Mouse (Mus musculus) CD4-positive, CD25-positive, alpha-beta regulatory T cell, adult 9 weeks (primary cell): ENCODE results near the gene Uts2b. TPM values are rescaled to one million over a fixed set of nuclear protein-coding genes. Genes with fewer than 3 reads are reported as not detected.

Source experiments
- polyA plus RNA-seq: library from polyadenylated mRNA; unstranded; fragments of 100-300 nt; shearing (Covaris generic); gene quantifications from one replicate; pipeline ENCODE4 v1.2.1, GENCODE M21; 2017

The Uts2b gene
- not detected for polyA plus RNA-seq

GRCm38 (mm10) chr16:27370191-27370590 lies at the start of gene Uts2b:
Uts2b (minus strand) TSS chr16:27370239.

GRCm38 (mm10) chr16:27388761-27389451 lies 18.9 kb upstream of the Uts2b start, which contains the start of gene Ccdc50:
Ccdc50 (plus strand) TSS chr16:27388869.

GRCm38 (mm10) chr16:27307189-27307588 lies 62.9 kb downstream of the Uts2b start, which contains the start of gene Ostn:
Ostn (plus strand) TSS chr16:27307489.

Other genes with a start within 250 kb of the Uts2b start
- not detected for gene Ostn, start 62.8 kb downstream of the Uts2b start, polyA plus RNA-seq
- gene Ccdc50, start 18.6 kb upstream of the Uts2b start, polyA plus RNA-seq: 29.4 TPM